Mouse (Mus musculus) kidney, embryonic 15.5 days (tissue): ENCODE results near the gene Itpr1. TPM values are rescaled to one million over a fixed set of nuclear protein-coding genes. Genes with fewer than 3 reads are reported as not detected.
A peak's percentile ranks its signal among the peaks of the same experiment; 100 is the strongest.

Experiments
- ATAC-seq: fragments of 200-750 bp; cut with Nextera tagmentation; replicated peaks from 2 replicates; pipeline ENCODE4 v1.8.0; 2017; ENCODE audit warnings: moderate TSS enrichment; ENCODE audit not compliant: low FRiP score
- H3K27ac ChIP-seq: fragments of 300-500 bp; sonication (generic); 2 replicates; pipeline ENCODE4 v1.5.1; 2015; ENCODE audit warnings: mild to moderate bottlenecking, inconsistent platforms
- H3K27me3 ChIP-seq: fragments of 300-500 bp; sonication (generic); 2 replicates; pipeline ENCODE4 v1.6.1; 2015; ENCODE audit warnings: inconsistent platforms
- H3K36me3 ChIP-seq: fragments of 300-500 bp; sonication (generic); 2 replicates; pipeline ENCODE4 v1.6.1; 2015; ENCODE audit warnings: inconsistent platforms
- H3K4me1 ChIP-seq: fragments of 300-500 bp; sonication (generic); 2 replicates; pipeline ENCODE4 v1.6.1; 2015; ENCODE audit warnings: inconsistent platforms
- H3K4me2 ChIP-seq: fragments of 300-500 bp; sonication (generic); 2 replicates; pipeline ENCODE4 v1.6.1; 2015; ENCODE audit warnings: moderate library complexity, mild to moderate bottlenecking, inconsistent platforms
- H3K4me3 ChIP-seq: fragments of 300-500 bp; sonication (generic); replicated peaks from 2 replicates; pipeline ENCODE4 v1.5.1; 2015; ENCODE audit warnings: mild to moderate bottlenecking, inconsistent platforms
- H3K9ac ChIP-seq: fragments of 300-500 bp; sonication (generic); 2 replicates; pipeline ENCODE4 v1.6.1; 2015; ENCODE audit warnings: mild to moderate bottlenecking, inconsistent platforms
- H3K9me3 ChIP-seq: fragments of 300-500 bp; sonication (generic); replicated peaks from 2 replicates; pipeline ENCODE4 v1.6.1; 2016; ENCODE audit warnings: inconsistent platforms
- WGBS: fragments of 180-500 bp; shearing (Covaris S2); methylation state at CpG from one replicate; pipeline ENCODE4 v1.1.7; 2015; ENCODE audit warnings: mixed read lengths; 5-methylcytosine and 5-hydroxymethylcytosine counted together
- polyA plus RNA-seq: library from polyadenylated mRNA; unstranded; fragments of >200 nt; fragmentation: Nextera tagmentation; extraction: Ambion mirVana; gene quantifications from 2 replicates; pipeline ENCODE4 v1.2.1, GENCODE M21; 2015

The Itpr1 gene
- polyA plus RNA-seq, 1 experiment from 2014 or later, result 19.4 TPM

GRCm38 (mm10) chr6:108471878-108472277, 259.0 kb downstream of the Itpr1 start:
- H3K4me2 ChIP-seq, result no peak overlapping the region
- no peak for ATAC-seq
- H3K9ac ChIP-seq, result no peak overlapping the region
- peaks cover 14% of the 10 kb centered on the region for H3K4me1 ChIP-seq
- no peaks in the 10 kb centered on the region for H3K27me3 ChIP-seq
- H3K4me3 ChIP-seq, result no peak overlapping the region
- 91% methylated on average over 3 of the region's 3 CpGs for WGBS
- H3K9me3 ChIP-seq, result no peaks in the 10 kb centered on the region
- H3K36me3 ChIP-seq, result peaks cover 30% of the 10 kb centered on the region
- no peak overlapping the region for H3K27ac ChIP-seq

- Histone ChIP-seq H3K4me1 (peaks cover 10% of the 10 kb centered on the region), H3K9ac (no peak overlapping the region), H3K27ac (no peak overlapping the region), H3K4me3 (no peak overlapping the region), H3K4me2 (no peak overlapping the region), H3K36me3 (peaks cover 33% of the 10 kb centered on the region), H3K27me3 (no peaks in the 10 kb centered on the region), H3K9me3 (no peaks in the 10 kb centered on the region)
- no peak for ATAC-seq
- 89% methylated on average over 3 of the region's 3 CpGs for WGBS
Measured at GRCm38 (mm10) chr6:108472748-108473147, 259.9 kb downstream of the Itpr1 start.

- Histone ChIP-seq H3K4me2 (no peak overlapping the region), H3K9ac (no peak overlapping the region), H3K36me3 (peaks cover 42% of the 10 kb centered on the region), H3K27me3 (no peaks in the 10 kb centered on the region), H3K27ac (peak overlapping the region; percentile 45), H3K4me1 (no peaks in the 10 kb centered on the region), H3K9me3 (no peaks in the 10 kb centered on the region), H3K4me3 (no peak overlapping the region)
- peak; percentile 54 for ATAC-seq
- 61% methylated on average over 8 of the region's 8 CpGs for WGBS
Measured at GRCm38 (mm10) chr6:108476797-108477235, 263.9 kb downstream of the Itpr1 start.

GRCm38 (mm10) chr6:108477602-108478001, 264.7 kb downstream of the Itpr1 start:
- no peaks in the 10 kb centered on the region for H3K4me1 ChIP-seq
- peak overlapping the region; percentile 45; the same call in 1 of the 2 replicates for H3K27ac ChIP-seq
- no peak overlapping the region for H3K4me2 ChIP-seq
- no peak for ATAC-seq
- no peaks in the 10 kb centered on the region for H3K27me3 ChIP-seq
- 80% methylated on average over 6 of the region's 6 CpGs for WGBS
- peaks cover 49% of the 10 kb centered on the region for H3K36me3 ChIP-seq
- no peaks in the 10 kb centered on the region for H3K9me3 ChIP-seq
- no peak overlapping the region for H3K4me3 ChIP-seq
- no peak overlapping the region for H3K9ac ChIP-seq

- Histone ChIP-seq H3K4me3 (no peak overlapping the region), H3K4me1 (no peaks in the 10 kb centered on the region), H3K9ac (no peak overlapping the region), H3K27me3 (no peaks in the 10 kb centered on the region), H3K27ac (no peak overlapping the region), H3K9me3 (no peaks in the 10 kb centered on the region), H3K4me2 (no peak overlapping the region), H3K36me3 (peaks cover 49% of the 10 kb centered on the region)
- ATAC-seq, result no peak
- WGBS, result 93% methylated on average over 4 of the region's 4 CpGs
Measured at GRCm38 (mm10) chr6:108481190-108481589, 268.3 kb downstream of the Itpr1 start.

- WGBS, result 77% methylated on average over 5 of the region's 5 CpGs
- ATAC-seq, result no peak
Measured at GRCm38 (mm10) chr6:108482464-108482863, 269.6 kb downstream of the Itpr1 start.

GRCm38 (mm10) chr6:108486212-108486992, 273.5 kb downstream of the Itpr1 start:
- Histone ChIP-seq H3K4me2 (no peak overlapping the region), H3K4me1 (no peaks in the 10 kb centered on the region), H3K27ac (no peak overlapping the region), H3K9me3 (no peaks in the 10 kb centered on the region), H3K9ac (no peak overlapping the region), H3K4me3 (no peak overlapping the region), H3K36me3 (peaks cover 72% of the 10 kb centered on the region), H3K27me3 (no peaks in the 10 kb centered on the region)
- ATAC-seq, result no peak
- 78% methylated on average over 7 of the region's 7 CpGs for WGBS

More at GRCm38 (mm10) chr6:108482464-108482863, 269.6 kb downstream of the Itpr1 start:
- peaks cover 48% of the 10 kb centered on the region for H3K36me3 ChIP-seq
- no peaks in the 10 kb centered on the region for H3K9me3 ChIP-seq
- no peak overlapping the region for H3K9ac ChIP-seq
- H3K27ac ChIP-seq, result no peak overlapping the region
- no peaks in the 10 kb centered on the region for H3K27me3 ChIP-seq
- no peaks in the 10 kb centered on the region for H3K4me1 ChIP-seq
- no peak overlapping the region for H3K4me3 ChIP-seq
- no peak overlapping the region for H3K4me2 ChIP-seq

GRCm38 (mm10) chr6:108487300-108487835, 274.5 kb downstream of the Itpr1 start:
- Histone ChIP-seq H3K4me2 (no peak overlapping the region), H3K9me3 (no peaks in the 10 kb centered on the region), H3K4me3 (no peak overlapping the region), H3K4me1 (no peaks in the 10 kb centered on the region), H3K27ac (no peak overlapping the region), H3K27me3 (no peaks in the 10 kb centered on the region), H3K36me3 (peaks cover 71% of the 10 kb centered on the region), H3K9ac (no peak overlapping the region)
- no peak for ATAC-seq
- WGBS, result 72% methylated on average over 10 of the region's 10 CpGs

GRCm38 (mm10) chr6:108488250-108488649, 275.4 kb downstream of the Itpr1 start:
- WGBS, result 89% methylated on average over 5 of the region's 5 CpGs

GRCm38 (mm10) chr6:108491969-108492368, 279.1 kb downstream of the Itpr1 start:
- Histone ChIP-seq H3K4me1 (no peaks in the 10 kb centered on the region), H3K9me3 (no peaks in the 10 kb centered on the region), H3K4me3 (no peak overlapping the region), H3K27me3 (no peaks in the 10 kb centered on the region), H3K9ac (no peak overlapping the region), H3K4me2 (no peak overlapping the region), H3K36me3 (peaks cover 73% of the 10 kb centered on the region), H3K27ac (no peak overlapping the region)
- 79% methylated on average over 1 of the region's 1 CpGs for WGBS
- no peak for ATAC-seq

More at GRCm38 (mm10) chr6:108488250-108488649, 275.4 kb downstream of the Itpr1 start:
- Histone ChIP-seq H3K4me2 (no peak overlapping the region), H3K9me3 (no peaks in the 10 kb centered on the region), H3K9ac (no peak overlapping the region), H3K4me3 (no peak overlapping the region), H3K4me1 (no peaks in the 10 kb centered on the region), H3K27me3 (no peaks in the 10 kb centered on the region), H3K27ac (no peak overlapping the region), H3K36me3 (peaks cover 62% of the 10 kb centered on the region)
- no peak for ATAC-seq

GRCm38 (mm10) chr6:108493753-108494152, 280.9 kb downstream of the Itpr1 start:
- no peak overlapping the region for H3K9ac ChIP-seq
- H3K36me3 ChIP-seq, result peaks cover 73% of the 10 kb centered on the region
- no peaks in the 10 kb centered on the region for H3K4me1 ChIP-seq
- no peak overlapping the region for H3K4me2 ChIP-seq
- no peak for ATAC-seq
- no peak overlapping the region for H3K4me3 ChIP-seq
- 86% methylated on average over 16 of the region's 16 CpGs for WGBS
- H3K9me3 ChIP-seq, result no peaks in the 10 kb centered on the region
- H3K27ac ChIP-seq, result no peak overlapping the region
- H3K27me3 ChIP-seq, result no peaks in the 10 kb centered on the region

GRCm38 (mm10) chr6:108494185-108494804, 281.4 kb downstream of the Itpr1 start:
- 0 out of 2 replicates have a peak, but pooled peaks have one; percentile 6 for ATAC-seq
- Histone ChIP-seq H3K4me2 (no peak overlapping the region), H3K27ac (no peak overlapping the region), H3K9ac (no peak overlapping the region), H3K4me1 (no peaks in the 10 kb centered on the region), H3K4me3 (no peak overlapping the region), H3K36me3 (peaks cover 73% of the 10 kb centered on the region), H3K9me3 (no peaks in the 10 kb centered on the region), H3K27me3 (no peaks in the 10 kb centered on the region)
- 71% methylated on average over 10 of the region's 10 CpGs for WGBS
